Mouse (Mus musculus) bone marrow macrophage, adult 2 months (primary cell): ENCODE measurements around the gene 4930469K13Rik. TPM values are rescaled to one million over a fixed set of nuclear protein-coding genes. Genes with fewer than 3 reads are reported as not detected.

Source experiments
- H3K27ac ChIP-seq: 2 replicates; pipeline ENCODE4 v1.5.1; 2012; ENCODE audit warnings: low read depth, low read length; ENCODE audit not compliant: insufficient read depth
- H3K4me1 ChIP-seq: 2 replicates; pipeline ENCODE4 v1.6.1; 2012; ENCODE audit warnings: low read length; ENCODE audit not compliant: control insufficient read depth, insufficient read depth
- H3K4me3 ChIP-seq: 2 replicates; pipeline ENCODE4 v1.5.1; 2012; ENCODE audit warnings: mild to moderate bottlenecking, low read length, moderate library complexity; ENCODE audit not compliant: insufficient read depth
- CTCF ChIP-seq: IDR thresholded peaks from 2 replicates; pipeline ENCODE4 v1.5.1; 2012; ENCODE audit warnings: low read depth, mild to moderate bottlenecking, low read length, moderate library complexity
- POLR2A ChIP-seq: IDR thresholded peaks from 2 replicates; pipeline ENCODE4 v1.6.1; 2012; ENCODE audit warnings: mild to moderate bottlenecking, low read depth, low read length, borderline replicate concordance
- polyA plus RNA-seq: library from polyadenylated mRNA; stranded (reverse); fragments of >200 nt; gene quantifications from 2 replicates; pipeline ENCODE4 v1.2.4, GENCODE M21; 2012; ENCODE audit not compliant: missing spikeins, insufficient read depth, insufficient read length

4930469K13Rik gene
- polyA plus RNA-seq, 1 experiment: not detected

GRCm38 (mm10) chr11:34001938-34002592 is 96.3 kb downstream of the 4930469K13Rik start:
- TF ChIP-seq CTCF (peak; percentile 38; the same call in 1 of the 2 replicates), POLR2A (no peak)
- Histone ChIP-seq H3K4me1 (peaks cover 20% of the 10 kb centered on the region), H3K27ac (no peak overlapping the region), H3K4me3 (no peak overlapping the region)

GRCm38 (mm10) chr11:34000416-34000815 is 97.9 kb downstream of the 4930469K13Rik start:
- no peak for TF ChIP-seq POLR2A
- no peak for TF ChIP-seq CTCF
- H3K4me1 ChIP-seq: peaks cover 20% of the 10 kb centered on the region
- H3K27ac ChIP-seq: no peak overlapping the region
- H3K4me3 ChIP-seq: no peak overlapping the region

GRCm38 (mm10) chr11:33998244-33998643 is 100.1 kb downstream of the 4930469K13Rik start:
- no peak overlapping the region for H3K4me3 ChIP-seq
- no peak for TF ChIP-seq CTCF
- TF ChIP-seq POLR2A: no peak
- no peak overlapping the region for H3K27ac ChIP-seq
- H3K4me1 ChIP-seq: peaks cover 20% of the 10 kb centered on the region

- H3K27ac ChIP-seq: no peak overlapping the region
- no peak overlapping the region for H3K4me3 ChIP-seq
- peaks cover 7% of the 10 kb centered on the region for H3K4me1 ChIP-seq
- TF ChIP-seq CTCF (no peak), POLR2A (no peak)
These were observed 104.9 kb downstream of the 4930469K13Rik start for GRCm38 (mm10) chr11:33993496-33993895.

GRCm38 (mm10) chr11:33992938-33993337 is 105.4 kb downstream of the 4930469K13Rik start, which contains the start of gene Kcnip1:
TSS of gene Kcnip1 (minus strand) at chr11:33993152.
- TF ChIP-seq CTCF: no peak
- TF ChIP-seq POLR2A: no peak
- Histone ChIP-seq H3K4me3 (no peak within 1 kb of the TSS), H3K27ac (no peak within 1 kb of the TSS), H3K4me1 (peaks cover 7% of the 10 kb centered on the region)

- H3K27ac ChIP-seq: no peak overlapping the region
- peaks cover 7% of the 10 kb centered on the region for H3K4me1 ChIP-seq
- TF ChIP-seq CTCF: no peak
- no peak for TF ChIP-seq POLR2A
- no peak overlapping the region for H3K4me3 ChIP-seq
These were observed 108.4 kb downstream of the 4930469K13Rik start for GRCm38 (mm10) chr11:33990002-33990401.

- H3K27ac ChIP-seq: no peak overlapping the region
- H3K4me1 ChIP-seq: peaks cover 7% of the 10 kb centered on the region
- H3K4me3 ChIP-seq: no peak overlapping the region
- TF ChIP-seq CTCF: no peak
- TF ChIP-seq POLR2A: no peak
These were observed 111.8 kb downstream of the 4930469K13Rik start for GRCm38 (mm10) chr11:33986525-33986924.

GRCm38 (mm10) chr11:33980146-33980545 is 118.2 kb downstream of the 4930469K13Rik start:
- H3K4me3 ChIP-seq: no peak overlapping the region
- H3K27ac ChIP-seq: no peak overlapping the region
- H3K4me1 ChIP-seq: no peaks in the 10 kb centered on the region
- TF ChIP-seq POLR2A: no peak
- no peak for TF ChIP-seq CTCF

- H3K4me3 ChIP-seq: no peak overlapping the region
- H3K27ac ChIP-seq: no peak overlapping the region
- TF ChIP-seq CTCF (no peak), POLR2A (no peak)
- H3K4me1 ChIP-seq: no peaks in the 10 kb centered on the region
These were observed 123.2 kb downstream of the 4930469K13Rik start for GRCm38 (mm10) chr11:33975121-33975520.

GRCm38 (mm10) chr11:33974341-33975040 is 123.9 kb downstream of the 4930469K13Rik start:
- no peak for TF ChIP-seq CTCF
- no peak for TF ChIP-seq POLR2A
- Histone ChIP-seq H3K4me3 (no peak overlapping the region), H3K4me1 (no peaks in the 10 kb centered on the region), H3K27ac (no peak overlapping the region)
